Mouse (Mus musculus): ENCODE data around the gene Srgap3. TPM values are rescaled to one million over a fixed set of nuclear protein-coding genes. Genes with fewer than 3 reads are reported as not detected.
"Not testable (repeated sequence)": the region's sequence is repeated elsewhere in the genome, so short reads cannot be mapped to it uniquely, and the experiment has no call there.

Srgap3 gene
- polyA plus RNA-seq, 1 experiment: 0.71 TPM

- not testable (repeated sequence) for H3K27ac ChIP-seq (replicated peaks; ENCODE audit: low read depth, low read length); H3K4me1 ChIP-seq (ENCODE audit: control insufficient read depth, insufficient read depth, insufficient read length, low read length); H3K4me3 ChIP-seq (ENCODE audit: insufficient read depth, low read depth, low read length)
These were observed 244.8 kb downstream of the Srgap3 start for GRCm38 (mm10) chr6:112702296-112702695.

DNA sequence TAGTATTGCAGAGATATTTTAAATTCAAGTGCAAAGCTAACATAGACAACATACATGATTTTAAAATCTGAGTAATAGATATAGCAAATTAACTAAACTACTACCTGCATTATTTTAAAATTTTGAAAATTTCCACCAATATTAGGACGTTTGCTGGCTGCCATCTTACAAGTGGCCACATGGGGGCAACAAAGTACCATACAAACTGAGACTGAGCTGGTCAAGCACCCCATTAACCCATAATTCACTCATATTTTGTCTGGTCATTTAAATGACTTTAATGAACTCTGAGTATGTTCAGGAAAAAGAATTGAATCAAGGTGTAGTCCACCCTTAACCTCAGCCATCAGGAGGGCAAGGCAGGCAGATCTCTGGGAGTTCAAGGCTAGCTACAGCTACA lies 246.7 kb downstream of the Srgap3 start:
- H3K4me1 ChIP-seq (ENCODE audit: control insufficient read depth, insufficient read depth, insufficient read length, low read length): no peaks in the 10 kb centered on the region
- no peak overlapping the region for H3K4me3 ChIP-seq (ENCODE audit: insufficient read depth, low read depth, low read length)
- no peak overlapping the region for H3K27ac ChIP-seq (replicated peaks; ENCODE audit: low read depth, low read length)

- Histone ChIP-seq H3K27ac (replicated peaks; ENCODE audit: low read depth, low read length) (no peak overlapping the region), H3K4me3 (ENCODE audit: insufficient read depth, low read depth, low read length) (no peak overlapping the region), H3K4me1 (ENCODE audit: control insufficient read depth, insufficient read depth, insufficient read length, low read length) (no peaks in the 10 kb centered on the region)
These were observed 248.0 kb downstream of the Srgap3 start for GRCm38 (mm10) chr6:112699115-112699514.

- H3K4me3 ChIP-seq (ENCODE audit: insufficient read depth, low read depth, low read length): peak within 1 kb of the TSS; percentile 82
- no peaks in the 10 kb centered on the region for H3K4me1 ChIP-seq (ENCODE audit: control insufficient read depth, insufficient read depth, insufficient read length, low read length)
- H3K27ac ChIP-seq (replicated peaks; ENCODE audit: low read depth, low read length): no peak within 1 kb of the TSS
These were observed 250.8 kb downstream of the Srgap3 start, which contains the start of gene Rad18 for GRCm38 (mm10) chr6:112696056-112696950. TSS of gene Rad18 (minus strand) at chr6:112696686.

DNA sequence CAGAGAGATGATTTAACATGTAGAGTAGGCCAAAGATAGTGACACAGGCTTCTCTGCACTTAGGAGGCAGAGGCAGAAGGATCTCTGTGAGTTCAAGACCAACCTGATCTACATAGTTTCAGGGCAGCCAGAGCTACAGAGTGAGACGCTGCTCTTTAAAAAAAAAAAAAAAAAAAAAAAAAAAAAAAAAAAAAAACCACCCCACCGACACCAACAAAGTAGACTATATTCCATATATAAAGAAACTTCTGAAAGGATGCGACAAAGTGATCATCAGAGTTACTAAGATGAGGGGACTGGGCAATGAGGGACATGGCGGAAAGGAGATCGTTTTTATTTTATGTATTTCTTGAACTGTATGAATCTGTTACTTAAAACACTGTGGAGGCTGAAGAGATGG lies 252.6 kb downstream of the Srgap3 start:
- H3K4me1 ChIP-seq (ENCODE audit: control insufficient read depth, insufficient read depth, insufficient read length, low read length): no peaks in the 10 kb centered on the region
- H3K4me3 ChIP-seq (ENCODE audit: insufficient read depth, low read depth, low read length): no peak overlapping the region
- no peak overlapping the region for H3K27ac ChIP-seq (replicated peaks; ENCODE audit: low read depth, low read length)

GRCm38 (mm10) chr6:112691523-112691922 lies 255.5 kb downstream of the Srgap3 start:
- Histone ChIP-seq H3K27ac (replicated peaks; ENCODE audit: low read depth, low read length) (no peak overlapping the region), H3K4me1 (ENCODE audit: control insufficient read depth, insufficient read depth, insufficient read length, low read length) (no peaks in the 10 kb centered on the region)

DNA sequence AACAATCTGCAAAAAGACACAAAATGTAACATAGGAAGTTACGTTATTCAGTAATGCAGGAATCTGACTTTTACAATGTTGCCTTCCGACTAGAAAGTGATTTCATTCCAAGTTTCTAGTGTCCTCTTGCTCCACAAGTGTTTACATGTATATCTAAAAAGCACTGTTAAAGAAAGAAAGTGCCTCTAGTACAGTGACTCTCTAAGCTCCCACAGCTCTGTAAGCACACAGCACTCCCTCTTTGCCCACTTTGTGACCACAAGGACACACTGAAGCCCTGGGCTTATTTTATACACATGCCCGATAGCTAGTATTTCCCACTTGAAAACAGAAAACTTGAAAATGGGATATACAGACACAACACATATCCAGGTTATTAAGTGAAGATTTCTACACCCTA lies 259.0 kb downstream of the Srgap3 start:
- Histone ChIP-seq H3K4me1 (ENCODE audit: control insufficient read depth, insufficient read depth, insufficient read length, low read length) (no peaks in the 10 kb centered on the region), H3K4me3 (ENCODE audit: insufficient read depth, low read depth, low read length) (no peak overlapping the region)

More at GRCm38 (mm10) chr6:112691523-112691922, 255.5 kb downstream of the Srgap3 start:
- no peak overlapping the region for H3K4me3 ChIP-seq (ENCODE audit: insufficient read depth, low read depth, low read length)

GRCm38 (mm10) chr6:112686485-112686884 lies 260.6 kb downstream of the Srgap3 start:
- no peak overlapping the region for H3K4me3 ChIP-seq (ENCODE audit: insufficient read depth, low read depth, low read length)
- H3K27ac ChIP-seq (replicated peaks; ENCODE audit: low read depth, low read length): no peak overlapping the region
- H3K4me1 ChIP-seq (ENCODE audit: control insufficient read depth, insufficient read depth, insufficient read length, low read length): no peaks in the 10 kb centered on the region

More for the DNA sequence above, 259.0 kb downstream of the Srgap3 start:
- no peak overlapping the region for H3K27ac ChIP-seq (replicated peaks; ENCODE audit: low read depth, low read length)

GRCm38 (mm10) chr6:112684065-112684464 lies 263.0 kb downstream of the Srgap3 start:
- Histone ChIP-seq H3K27ac (replicated peaks; ENCODE audit: low read depth, low read length) (no peak overlapping the region), H3K4me3 (ENCODE audit: insufficient read depth, low read depth, low read length) (no peak overlapping the region), H3K4me1 (ENCODE audit: control insufficient read depth, insufficient read depth, insufficient read length, low read length) (no peaks in the 10 kb centered on the region)

Other genes starting within 250 kb of the Srgap3 start
- gene Thumpd3, start 99.0 kb upstream of the Srgap3 start, polyA plus RNA-seq (2012; ENCODE audit: insufficient read depth, insufficient read length, missing spikeins): 25.4 and 34.9 TPM in 2 replicates
- gene Setd5, start 130.1 kb upstream of the Srgap3 start, polyA plus RNA-seq (2012; ENCODE audit: insufficient read depth, insufficient read length, missing spikeins): 17.0 and 19.0 TPM in 2 replicates
- gene Lhfpl4, start 248.1 kb upstream of the Srgap3 start, polyA plus RNA-seq (2012; ENCODE audit: insufficient read depth, insufficient read length, missing spikeins): 0.87 and 1.3 TPM in 2 replicates